Mouse (Mus musculus): ENCODE data around the gene Ccng1.

The Ccng1 gene

DNA sequence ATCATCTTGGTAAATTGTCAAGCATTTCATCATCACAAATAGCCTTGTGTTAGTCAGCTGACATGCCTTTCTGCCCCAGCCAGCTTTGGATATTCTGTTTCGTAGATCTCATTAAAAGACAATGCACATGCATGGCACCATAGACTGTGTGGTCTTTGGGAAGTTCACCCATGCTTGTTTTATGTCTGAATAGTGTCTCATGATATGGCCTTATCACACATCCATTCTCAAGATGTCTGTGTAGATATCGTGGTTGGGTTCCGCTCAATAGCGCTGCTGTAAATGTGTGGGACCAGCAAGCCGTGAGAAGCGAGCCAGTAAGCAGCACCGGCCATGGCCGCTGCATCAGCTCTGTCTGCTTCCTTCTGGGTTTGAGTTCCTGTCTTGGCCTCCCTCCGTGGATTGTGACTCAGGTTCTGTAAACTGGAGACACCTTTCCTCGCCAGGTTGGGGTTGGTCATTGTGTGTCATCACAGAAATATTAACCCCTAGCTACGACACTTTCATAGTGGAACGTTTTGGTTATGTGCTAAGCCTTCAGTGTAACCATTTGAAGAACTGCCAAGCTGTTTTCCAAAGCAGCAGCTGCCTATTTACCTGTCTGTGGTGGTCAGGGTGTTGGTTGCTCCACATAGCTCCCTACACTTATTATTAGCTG lies 13.4 kb downstream of the Ccng1 start:
- TF ChIP-seq GATA4 (IDR thresholded peaks at IDR 0.05; ENCODE audit: insufficient replicate concordance, low read length): no peak

DNA sequence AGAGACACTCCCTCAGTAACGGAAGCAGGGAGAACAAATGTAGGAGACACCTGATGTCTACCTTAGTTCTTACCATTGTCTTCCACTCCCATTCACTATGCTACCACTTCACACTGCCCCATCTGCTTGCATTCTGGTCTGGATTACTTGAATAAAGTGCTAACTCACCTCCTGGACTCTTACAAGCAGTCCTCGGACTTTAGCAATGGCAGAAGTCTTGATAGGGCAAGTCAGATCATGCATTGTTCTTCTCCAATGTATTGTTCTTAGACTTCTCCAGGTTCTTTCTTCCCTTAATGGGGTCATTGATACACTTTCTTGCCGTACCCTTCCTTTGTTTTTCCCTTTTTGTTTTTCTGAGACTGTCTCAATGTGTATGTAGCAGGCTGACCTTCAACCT lies 17.7 kb downstream of the Ccng1 start:
- no peak for TF ChIP-seq GATA4 (IDR thresholded peaks at IDR 0.05; ENCODE audit: insufficient replicate concordance, low read length)

DNA sequence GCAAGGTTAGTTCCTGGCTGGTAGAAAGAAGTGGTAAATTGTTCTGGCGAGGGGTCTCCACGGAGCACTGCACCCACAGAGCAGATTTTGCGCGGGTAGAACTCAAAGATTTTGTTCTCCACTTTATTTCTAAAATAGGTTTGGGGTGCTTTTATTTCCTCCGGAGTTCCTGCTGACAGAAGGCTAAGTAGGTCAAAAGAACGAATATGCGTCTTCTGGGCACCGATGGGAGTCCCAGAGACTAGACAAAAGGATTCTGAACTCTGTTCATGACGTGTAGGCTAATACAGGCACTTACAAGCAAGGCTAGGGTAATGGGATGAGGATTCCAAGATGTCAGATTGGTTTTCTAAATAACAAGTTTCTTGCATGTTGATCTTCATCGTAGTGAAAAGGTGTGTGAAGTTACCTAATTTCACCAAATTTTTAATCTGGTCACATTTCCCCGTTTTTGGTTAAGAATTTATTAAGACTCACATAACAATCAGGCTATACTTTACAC lies 20.8 kb downstream of the Ccng1 start:
- no peak for TF ChIP-seq GATA4 (IDR thresholded peaks at IDR 0.05; ENCODE audit: insufficient replicate concordance, low read length)

DNA sequence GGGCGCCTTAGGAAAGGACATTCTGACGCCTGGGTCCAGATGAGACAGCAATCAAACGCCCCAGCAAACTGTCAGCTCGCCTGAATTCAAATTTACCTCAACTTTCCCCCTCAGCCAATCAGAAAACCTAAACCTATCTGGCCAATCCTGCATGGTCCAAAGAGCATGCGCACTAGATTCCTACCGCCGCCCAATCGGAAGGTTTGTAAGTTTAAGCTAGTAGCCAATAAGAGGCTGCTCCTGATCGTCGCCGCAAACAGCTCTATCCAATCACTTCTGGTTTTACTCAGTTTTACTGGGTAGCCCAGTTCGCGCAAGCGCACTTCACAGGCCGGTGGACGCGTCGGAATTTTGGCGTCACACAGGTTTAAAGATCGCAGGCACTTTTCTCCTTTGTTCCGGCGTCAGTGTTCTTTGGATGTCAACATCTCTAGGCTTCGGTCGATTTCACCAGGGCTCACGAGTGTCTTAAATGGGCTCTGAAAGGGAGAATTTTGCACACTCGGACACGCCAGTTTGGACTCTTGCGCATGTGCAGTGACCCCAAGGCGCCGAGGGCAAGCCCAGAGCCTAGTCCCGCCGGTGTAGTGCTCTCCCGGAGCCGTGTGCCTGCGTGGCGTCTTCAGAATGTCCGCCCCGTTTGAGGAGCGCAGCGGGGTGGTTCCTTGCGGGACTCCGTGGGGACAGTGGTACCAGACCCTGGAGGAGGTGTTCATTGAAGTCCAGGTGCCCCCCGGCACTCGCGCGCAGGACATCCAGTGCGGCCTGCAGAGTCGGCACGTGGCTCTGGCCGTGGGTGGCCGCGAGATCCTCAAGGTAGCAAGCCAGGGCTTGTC lies 21.6 kb downstream of the Ccng1 start, which contains the start of the genes Hmmr and Nudcd2:
Gene Hmmr (minus strand): TSS at position 84 of the 836 bp plus-strand sequence.
Gene Nudcd2 (plus strand): TSS at position 329 of the 836 bp plus-strand sequence.
- no peak; the same call in 1 of the 2 replicates for TF ChIP-seq GATA4 (IDR thresholded peaks at IDR 0.05; ENCODE audit: insufficient replicate concordance, low read length)

DNA sequence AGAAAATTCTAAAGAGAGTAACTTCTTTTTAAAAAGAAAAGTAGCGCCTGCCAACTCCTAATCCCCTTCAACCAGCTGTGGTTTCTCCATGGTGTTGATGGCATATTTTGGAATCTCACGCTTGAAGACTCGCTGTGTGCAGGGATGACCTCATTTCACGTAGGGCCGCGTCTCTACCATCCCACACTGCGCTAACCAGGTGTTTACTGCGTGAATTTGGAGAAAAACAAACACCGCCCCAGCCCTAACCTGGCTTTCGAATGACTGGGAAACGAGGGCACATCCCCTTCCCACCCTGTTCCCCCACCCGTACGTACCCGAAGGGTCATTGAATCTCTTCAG lies 22.1 kb downstream of the Ccng1 start:
- no peak for TF ChIP-seq GATA4 (IDR thresholded peaks at IDR 0.05; ENCODE audit: insufficient replicate concordance, low read length)

DNA sequence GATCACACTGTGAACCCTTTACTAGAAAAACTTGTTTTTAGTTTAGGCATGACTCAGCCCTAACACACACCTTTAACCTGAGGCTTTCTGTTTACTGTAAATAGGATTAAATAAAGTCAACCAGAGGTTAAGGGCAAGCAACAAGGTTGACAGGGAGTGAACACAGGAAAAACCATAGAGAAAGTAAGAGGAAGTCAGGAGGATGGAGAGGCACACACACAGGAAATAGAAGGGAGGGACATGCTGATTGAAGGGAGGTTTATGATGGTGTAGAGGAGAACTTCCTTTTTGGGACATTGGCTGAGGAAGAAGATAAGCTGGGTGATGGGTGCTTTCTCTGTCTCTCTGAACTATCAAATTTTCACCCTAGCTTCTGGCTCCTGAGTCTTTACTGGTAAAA lies 36.8 kb downstream of the Ccng1 start:
- TF ChIP-seq GATA4 (IDR thresholded peaks at IDR 0.05; ENCODE audit: insufficient replicate concordance, low read length): no peak

DNA sequence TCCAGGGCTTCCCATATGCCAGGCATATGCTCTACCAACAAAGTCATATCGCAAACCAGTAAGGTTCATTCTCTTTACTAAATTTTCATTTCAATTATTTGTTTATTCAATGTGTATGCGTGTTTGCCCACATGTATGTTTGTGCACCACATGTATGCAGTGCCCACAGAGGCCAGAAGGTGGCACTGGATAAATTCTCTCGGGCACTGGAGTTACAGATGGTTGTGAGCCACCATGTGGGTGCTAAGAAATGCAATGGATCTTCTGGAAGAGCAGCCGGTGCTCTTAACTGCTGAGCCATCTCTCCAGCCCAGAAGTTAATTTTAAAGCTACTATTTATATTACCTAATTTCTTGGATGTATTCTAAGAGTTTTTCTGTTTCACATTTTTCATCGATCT lies 39.6 kb downstream of the Ccng1 start:
- no peak for TF ChIP-seq GATA4 (IDR thresholded peaks at IDR 0.05; ENCODE audit: insufficient replicate concordance, low read length)

DNA sequence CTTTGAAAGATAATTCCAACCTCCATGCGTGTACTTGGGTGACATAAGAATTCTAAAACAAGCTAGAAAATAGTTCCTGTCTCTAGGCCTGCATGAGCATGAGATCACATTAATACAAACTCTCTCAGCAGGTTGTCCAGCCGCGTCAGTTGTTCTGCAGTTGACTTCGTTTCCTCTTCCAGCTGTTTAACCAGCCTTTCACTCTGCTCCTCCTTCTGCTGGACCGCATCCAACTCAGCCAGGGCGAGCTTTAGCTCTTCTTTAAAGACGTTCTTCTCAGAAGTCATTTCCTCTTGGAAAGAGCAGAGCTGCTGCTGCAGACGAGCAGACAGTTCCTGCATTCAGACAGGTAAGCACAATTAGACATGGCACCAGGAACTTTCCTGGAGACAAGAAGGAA lies 41.3 kb downstream of the Ccng1 start:
- TF ChIP-seq GATA4 (IDR thresholded peaks at IDR 0.05; ENCODE audit: insufficient replicate concordance, low read length): no peak
